Mouse (Mus musculus): ENCODE measurements around the gene Tex101.

DNA sequence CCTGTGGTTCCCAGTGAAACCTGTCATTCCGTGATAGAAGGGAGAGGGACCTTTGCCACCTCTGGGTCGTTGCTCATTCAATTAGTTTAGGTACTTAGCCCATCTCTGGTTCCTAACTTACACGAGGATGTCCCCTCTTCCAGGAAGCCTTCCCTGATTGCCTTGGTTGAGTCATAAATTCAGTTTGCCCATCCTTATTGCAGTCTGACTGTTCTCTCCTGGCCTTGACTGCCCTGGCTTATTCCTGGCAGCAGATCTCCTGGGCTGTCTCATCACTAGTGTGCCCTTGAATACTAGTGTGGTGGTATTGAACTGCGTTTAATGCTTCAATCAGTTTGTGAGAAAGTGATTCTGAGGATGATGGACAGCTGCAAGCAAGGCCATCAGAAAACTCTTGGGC is 46.8 kb downstream of the Tex101 start:
- TF ChIP-seq CTCF (IDR thresholded peaks at IDR 0.05; ENCODE audit: extremely low read depth, insufficient read length, insufficient replicate concordance, low read depth, low read length) (no peak), POLR2A (IDR thresholded peaks at IDR 0.05; ENCODE audit: low read depth, low read length) (no peak)

Measured in small intestine, adult 2 months (tissue).